Mouse (Mus musculus) heart, adult 2 months (tissue): ENCODE data around the gene Gab2. TPM values are rescaled to one million over a fixed set of nuclear protein-coding genes. Genes with fewer than 3 reads are reported as not detected.
A peak's percentile ranks its signal among the peaks of the same experiment; 100 is the strongest.

Experiments used
- DNase-seq, 2 experiments: peaks; one replicate each; pipeline ENCODE4 v3.0.0; 2021
- H3K27ac ChIP-seq: fragments of 200-600 bp; 2 replicates; pipeline ENCODE4 v1.8.1; 2022
- H3K27me3 ChIP-seq: fragments of 200-500 bp; 2 replicates; pipeline ENCODE4 v1.6.1; 2012; ENCODE audit warnings: mild to moderate bottlenecking, low read length, inconsistent platforms, mixed read lengths; ENCODE audit not compliant: control insufficient read depth, insufficient read depth
- H3K36me3 ChIP-seq: fragments of 200-500 bp; 2 replicates; pipeline ENCODE4 v1.6.1; 2012; ENCODE audit warnings: low read length, inconsistent platforms; ENCODE audit not compliant: control insufficient read depth, insufficient read depth
- H3K4me1 ChIP-seq: fragments of 200-500 bp; 2 replicates; pipeline ENCODE4 v1.6.1; 2011; ENCODE audit warnings: low read length; ENCODE audit not compliant: control insufficient read depth, insufficient read depth
- H3K4me3 ChIP-seq: fragments of 200-600 bp; 2 replicates; pipeline ENCODE4 v1.8.1; 2022
- H3K79me2 ChIP-seq: fragments of 200-500 bp; replicated peaks from 2 replicates; pipeline ENCODE4 v1.6.1; 2012; ENCODE audit warnings: mild to moderate bottlenecking, inconsistent platforms, low read length, moderate library complexity, mixed read lengths; ENCODE audit not compliant: control insufficient read depth, insufficient read depth
- H3K9ac ChIP-seq: fragments of 200-500 bp; 2 replicates; pipeline ENCODE4 v1.6.1; 2012; ENCODE audit warnings: low read depth, mild to moderate bottlenecking, control low read depth, inconsistent platforms, low read length, mixed read lengths
- CTCF ChIP-seq: fragments of 200-600 bp; IDR thresholded peaks from 2 replicates; pipeline ENCODE4 v1.8.1; 2022; ENCODE audit warnings: antibody characterized with exemption, mild to moderate bottlenecking, moderate library complexity
- EP300 ChIP-seq: fragments of 200-500 bp; IDR thresholded peaks from 2 replicates; pipeline ENCODE4 v1.6.1; 2011; ENCODE audit warnings: low read depth, low read length, control low read depth; ENCODE audit not compliant: insufficient read depth
- POLR2A ChIP-seq: fragments of 200-500 bp; IDR thresholded peaks from 2 replicates; pipeline ENCODE4 v1.6.1; 2011; ENCODE audit warnings: mild to moderate bottlenecking, low read depth, low read length, control low read depth; ENCODE audit not compliant: insufficient read depth
- WGBS: fragments of 180-500 bp; shearing (Covaris S2); methylation state at CpG from one replicate; pipeline ENCODE4 v1.1.7; 2018; 5-methylcytosine and 5-hydroxymethylcytosine counted together
- intact Hi-C: fragments of 180-260 bp; cut with DNase I; formaldehyde crosslinking; loops from one replicate; pipeline ENCODE4 v1.15.1; 2025
- polyA plus RNA-seq: library from polyadenylated mRNA; depleted of rRNA; stranded (reverse); fragments of >200 nt; gene quantifications from 2 replicates; pipeline ENCODE4 v1.2.3, GENCODE M21; 2012
- total RNA-seq, 2 experiments: library from RNA; stranded (reverse); gene quantifications; 2 replicates each; pipeline ENCODE4 v1.2.3; 2021

Gab2 gene
- total and polyA plus RNA-seq, 3 experiments = 15.9 to 17.6 (median 16.4) TPM

DNA sequence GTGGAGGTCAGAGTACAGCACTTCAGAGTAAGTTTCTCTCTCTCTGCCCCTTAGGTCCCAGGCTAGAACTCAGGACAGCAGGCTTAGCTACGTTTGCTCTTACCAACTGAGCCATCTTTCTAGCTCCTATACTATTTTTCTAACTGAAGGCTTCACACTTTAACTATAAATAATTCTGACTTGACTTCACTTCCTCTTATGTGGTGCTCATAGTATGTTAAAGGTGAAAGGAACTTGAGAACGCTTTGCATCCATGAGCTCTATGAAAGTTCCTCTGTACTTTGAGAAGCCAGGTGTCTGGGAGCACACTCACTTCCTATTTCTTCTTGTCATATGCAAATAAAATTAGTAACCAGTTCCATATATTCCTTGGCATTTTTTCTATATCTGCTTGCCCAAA, 20.4 kb upstream of the Gab2 start:
- Histone ChIP-seq H3K79me2 (no peaks in the 10 kb centered on the region), H3K4me3 (no peak overlapping the region), H3K27ac (no peak overlapping the region), H3K9ac (no peak overlapping the region), H3K4me1 (no peaks in the 10 kb centered on the region), H3K36me3 (no peaks in the 10 kb centered on the region), H3K27me3 (no peaks in the 10 kb centered on the region)
- TF ChIP-seq EP300 = no peak
- no peak for TF ChIP-seq CTCF
- no peak for TF ChIP-seq POLR2A
- WGBS = 88% methylated on average over 2 of the region's 2 CpGs
- intact Hi-C loops = no loop called here
- DNase-seq = no peak

GRCm38 (mm10) chr7:97071512-97071911, 9.9 kb upstream of the Gab2 start:
- no peak for DNase-seq
- 75% methylated on average over 3 of the region's 3 CpGs for WGBS
- Histone ChIP-seq H3K27me3 (no peaks in the 10 kb centered on the region), H3K27ac (no peak overlapping the region), H3K36me3 (peaks cover 4% of the 10 kb centered on the region; the same call in 1 of the 2 replicates), H3K4me3 (no peak overlapping the region), H3K79me2 (no peaks in the 10 kb centered on the region), H3K9ac (no peak overlapping the region), H3K4me1 (peaks cover 5% of the 10 kb centered on the region)
- TF ChIP-seq POLR2A (no peak), CTCF (no peak), EP300 (no peak)
- intact Hi-C loops = loop anchor here (10.0 kb wide), 1 partner anchor 403 kb away; no protein-coding TSS in a partner anchor

DNA sequence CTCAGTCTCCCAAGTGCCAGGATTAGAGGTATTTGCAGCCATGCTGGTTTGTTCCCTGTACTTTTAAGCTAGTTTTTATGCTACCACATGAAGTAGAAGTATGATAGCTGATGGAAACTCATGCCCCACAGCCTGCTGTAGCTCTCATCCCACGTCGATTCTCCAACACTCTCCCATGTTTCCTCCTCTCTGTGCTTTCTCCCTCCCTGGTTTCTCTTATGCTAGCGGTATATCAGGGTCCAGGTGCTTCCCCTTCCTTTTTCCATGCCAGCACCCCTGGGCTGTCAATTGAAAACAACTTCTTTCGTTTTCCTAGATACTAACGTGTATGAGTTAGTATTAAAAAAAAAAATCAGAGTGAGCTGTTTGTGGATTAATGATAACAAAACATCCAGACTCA, 9.3 kb upstream of the Gab2 start:
- Histone ChIP-seq H3K27ac (no peak overlapping the region), H3K27me3 (no peaks in the 10 kb centered on the region), H3K36me3 (peaks cover 4% of the 10 kb centered on the region; the same call in 1 of the 2 replicates), H3K9ac (no peak overlapping the region), H3K79me2 (no peaks in the 10 kb centered on the region), H3K4me3 (no peak overlapping the region), H3K4me1 (peaks cover 6% of the 10 kb centered on the region)
- intact Hi-C loops = loop anchor here (10.0 kb wide), 1 partner anchor 403 kb away; no protein-coding TSS in a partner anchor
- DNase-seq = no peak
- 33% methylated on average over 5 of the region's 5 CpGs for WGBS
- TF ChIP-seq CTCF (no peak), POLR2A (no peak), EP300 (no peak)

DNA sequence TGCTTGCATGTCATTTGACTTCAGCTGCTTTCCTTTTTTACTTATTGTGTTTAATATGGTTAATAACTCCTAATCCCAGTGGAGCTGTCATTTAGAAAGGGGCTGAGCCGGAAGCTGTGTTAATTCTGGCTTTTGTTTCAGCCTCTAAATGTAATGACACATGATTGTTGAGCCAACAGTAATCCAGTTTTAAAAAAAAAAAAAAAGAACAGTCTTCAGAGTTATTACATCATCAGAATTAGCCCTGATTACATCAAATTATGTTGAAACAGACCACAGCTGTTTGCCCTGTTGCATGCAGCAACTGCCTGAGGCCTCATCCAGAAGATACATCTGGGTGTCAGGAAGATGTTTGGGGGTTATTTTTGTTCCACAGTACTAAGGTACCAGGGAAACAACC, 6.4 kb upstream of the Gab2 start:
- Histone ChIP-seq H3K36me3 (peaks cover 4% of the 10 kb centered on the region; the same call in 1 of the 2 replicates), H3K27me3 (no peaks in the 10 kb centered on the region), H3K4me3 (no peak overlapping the region), H3K4me1 (peaks cover 9% of the 10 kb centered on the region), H3K9ac (no peak overlapping the region), H3K79me2 (no peaks in the 10 kb centered on the region), H3K27ac (peak overlapping the region; percentile 56)
- TF ChIP-seq EP300 (no peak), CTCF (no peak), POLR2A (no peak)
- no peak for DNase-seq
- intact Hi-C loops = loop anchor here (5.0 to 10.0 kb wide), 2 partner anchors 342 to 400 kb away; partner anchors contain the start of gene Thrsp
- WGBS = 55% methylated on average over 1 of the region's 1 CpGs

DNA sequence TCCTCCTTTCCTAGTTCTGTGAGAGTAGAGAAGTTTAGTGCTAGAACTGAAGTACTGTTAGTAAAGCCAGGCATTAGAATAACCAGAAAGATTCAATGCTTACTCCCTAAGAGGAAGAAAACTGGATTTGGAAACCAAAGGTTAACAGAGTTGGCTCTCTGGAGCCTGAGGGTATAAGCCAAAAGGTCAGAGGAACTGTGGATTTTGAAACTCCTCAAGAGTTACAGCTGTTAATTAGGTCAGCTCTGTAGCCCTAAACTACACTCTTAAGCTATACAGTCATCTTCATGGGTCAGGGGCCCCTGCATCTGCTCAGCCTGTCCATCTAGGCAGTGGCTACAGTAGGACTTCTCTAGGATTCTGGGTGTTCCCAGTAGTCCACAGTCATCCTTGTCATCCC, 4.4 kb upstream of the Gab2 start:
- Histone ChIP-seq H3K4me1 (peaks cover 9% of the 10 kb centered on the region), H3K4me3 (no peak overlapping the region), H3K27me3 (no peaks in the 10 kb centered on the region), H3K27ac (no peak overlapping the region), H3K36me3 (peaks cover 4% of the 10 kb centered on the region; the same call in 1 of the 2 replicates), H3K79me2 (no peaks in the 10 kb centered on the region), H3K9ac (no peak overlapping the region)
- intact Hi-C loops = loop anchor here (5.0 to 10.0 kb wide), 2 partner anchors 340 to 398 kb away; partner anchors contain the start of gene Thrsp
- no peak for DNase-seq
- TF ChIP-seq EP300 (no peak), POLR2A (no peak), CTCF (no peak)

- no peak for DNase-seq
- H3K9ac ChIP-seq = no peak overlapping the region
- no peaks in the 10 kb centered on the region for H3K79me2 ChIP-seq
- TF ChIP-seq EP300 (no peak), POLR2A (no peak), CTCF (no peak)
- H3K4me3 ChIP-seq = no peak overlapping the region
- WGBS = 50% methylated on average over 4 of the region's 4 CpGs
- H3K27me3 ChIP-seq = no peaks in the 10 kb centered on the region
- peaks cover 4% of the 10 kb centered on the region; the same call in 1 of the 2 replicates for H3K36me3 ChIP-seq
- intact Hi-C loops = loop anchor here (1.0 to 10.0 kb wide), 4 partner anchors 108 to 396 kb away; partner anchors contain the start of gene Thrsp
- no peak overlapping the region for H3K27ac ChIP-seq
- H3K4me1 ChIP-seq = peaks cover 10% of the 10 kb centered on the region
Measured at GRCm38 (mm10) chr7:97078685-97079084, 2.7 kb upstream of the Gab2 start.
